Mouse (Mus musculus) left cerebral cortex, postnatal 10 days (tissue): ENCODE measurements at regions not wholly inside any gene's neighbourhood (a gene's known extent, or its start where the extent isn't known, plus 50 kb on each side); places are given as distances from the start of the nearest gene placed in this dataset.
A peak's percentile ranks its signal among the peaks of the same experiment; 100 is the strongest.
"Not testable (repeated sequence)": the region's sequence is repeated elsewhere in the genome, so short reads cannot be mapped to it uniquely, and the experiment has no call there.

ENCODE experiments used
- DNase-seq, 2 experiments: peaks; one replicate each; pipeline ENCODE4 v3.0.0; 2021 to 2022; ENCODE audit warnings: low spot score in 2 of 2, mixed read lengths in 1 of 2; ENCODE audit errors: extremely low spot score in 1 of 2
- intact Hi-C: fragments of 180-260 bp; cut with DNase I; formaldehyde crosslinking; loops from one replicate; pipeline ENCODE4 v1.15.1; 2025

- intact Hi-C loops, DNase-seq: not testable (repeated sequence)
These were observed 236.9 kb upstream of the Tmem196 start for GRCm38 (mm10) chr12:119708715-119709114.

GRCm38 (mm10) chr12:119730789-119731188, 214.8 kb upstream of the Tmem196 start:
- DNase-seq = no peak
- intact Hi-C loops = no loop called here

GRCm38 (mm10) chr12:119762580-119762979, 183.0 kb upstream of the Tmem196 start:
- intact Hi-C loops = no loop called here
- no peak for DNase-seq

GRCm38 (mm10) chr12:119763292-119763976, 182.2 kb upstream of the Tmem196 start:
- no peak for DNase-seq
- intact Hi-C loops = no loop called here

GRCm38 (mm10) chr12:119777559-119777958, 168.1 kb upstream of the Tmem196 start:
- DNase-seq = no peak
- intact Hi-C loops = no loop called here

- intact Hi-C loops = no loop called here
- DNase-seq = no peak
These were observed 137.9 kb upstream of the Tmem196 start for GRCm38 (mm10) chr12:119807692-119808091.

- no peak for DNase-seq
- intact Hi-C loops = no loop called here
These were observed 129.4 kb upstream of the Tmem196 start for GRCm38 (mm10) chr12:119816225-119816624.

GRCm38 (mm10) chr12:119839119-119839518, 106.5 kb upstream of the Tmem196 start:
- intact Hi-C loops = no loop called here
- peak in 1 of 2 experiments; percentile 27 for DNase-seq

- intact Hi-C loops = no loop called here
- no peak for DNase-seq
These were observed 63.9 kb upstream of the Tmem196 start for GRCm38 (mm10) chr12:119881744-119882143.

GRCm38 (mm10) chr12:119890030-119890429, 55.6 kb upstream of the Tmem196 start:
- no peak for DNase-seq
- intact Hi-C loops = no loop called here
